Mouse (Mus musculus) lung, adult 2 months (tissue): ENCODE data around the gene Lsamp. TPM values are rescaled to one million over a fixed set of nuclear protein-coding genes. Genes with fewer than 3 reads are reported as not detected.
A peak's percentile ranks its signal among the peaks of the same experiment; 100 is the strongest.

Source experiments
- DNase-seq: peaks from one replicate; pipeline ENCODE4 v3.0.0; 2022
- H3K4me1 ChIP-seq: fragments of 200-500 bp; 2 replicates; pipeline ENCODE4 v1.6.1; 2011; ENCODE audit warnings: low read length; ENCODE audit not compliant: control insufficient read depth, insufficient read depth
- H3K4me3 ChIP-seq: fragments of 200-500 bp; replicated peaks from 2 replicates; pipeline ENCODE3; 2011; ENCODE audit warnings: low read depth, mild to moderate bottlenecking, control low read depth, low read length; ENCODE audit errors: extremely low read depth
- CTCF ChIP-seq: fragments of 200-500 bp; IDR thresholded peaks from 2 replicates; pipeline ENCODE4 v1.5.1; 2011; ENCODE audit warnings: mild to moderate bottlenecking, low read length, control low read depth; ENCODE audit not compliant: insufficient read depth
- POLR2A ChIP-seq: fragments of 200-500 bp; IDR thresholded peaks from 2 replicates; pipeline ENCODE4 v1.6.1; 2011; ENCODE audit warnings: low read depth, mild to moderate bottlenecking, control low read depth, low read length, borderline replicate concordance; ENCODE audit errors: extremely low read depth
- WGBS: fragments of 180-500 bp; shearing (Covaris S2); methylation state at CpG from one replicate; pipeline ENCODE4 v1.1.7; 2018; 5-methylcytosine and 5-hydroxymethylcytosine counted together
- polyA plus RNA-seq: library from polyadenylated mRNA; depleted of rRNA; stranded (reverse); fragments of >200 nt; gene quantifications from 2 replicates; pipeline ENCODE4 v1.2.3, GENCODE M21; 2012

Gene Lsamp
- polyA plus RNA-seq, 1 experiment = 0.28 TPM

DNA sequence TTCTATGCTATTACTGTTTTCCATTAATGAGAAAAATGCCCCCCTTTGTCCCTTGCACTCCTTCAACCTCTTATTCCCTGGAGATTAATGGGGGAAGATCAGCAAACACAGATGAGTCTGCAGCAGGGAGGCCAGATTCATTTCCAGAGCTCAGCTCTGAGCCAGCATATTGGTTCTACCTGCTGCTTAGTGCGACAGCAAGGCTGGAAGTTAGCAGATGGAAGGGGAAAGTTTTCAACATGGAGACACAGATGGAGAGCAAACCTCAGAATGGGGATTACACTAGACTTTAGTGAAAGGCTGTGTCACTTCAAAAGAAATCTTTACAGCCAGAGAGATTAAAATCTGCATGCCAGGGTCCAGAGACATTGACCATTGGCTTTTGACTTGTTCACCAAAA is 1188.7 kb downstream of the Lsamp start:
- WGBS = 77% methylated on average over 1 of the region's 1 CpGs
- no peak for DNase-seq
- Histone ChIP-seq H3K4me3 (no peak overlapping the region), H3K4me1 (no peaks in the 10 kb centered on the region)
- TF ChIP-seq CTCF (no peak), POLR2A (no peak)

DNA sequence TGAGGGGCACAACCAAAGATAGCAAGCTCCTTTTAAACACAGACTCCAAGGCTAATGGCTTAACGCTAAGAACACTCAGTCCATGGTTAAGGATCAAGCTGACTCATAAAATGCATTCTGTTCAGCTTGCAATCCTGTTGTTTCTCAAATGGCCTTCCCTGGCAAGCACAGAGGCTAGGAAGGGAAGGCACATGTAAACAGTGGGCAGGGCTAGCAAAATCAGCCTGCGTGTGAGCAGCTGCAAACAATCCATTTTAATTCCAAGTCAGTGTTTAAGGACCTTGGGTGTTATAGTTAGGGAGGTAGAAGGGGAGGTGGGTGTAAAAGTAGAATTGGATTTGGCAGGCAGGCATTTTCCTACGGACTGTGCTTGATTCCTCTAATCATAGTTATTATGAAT is 1195.4 kb downstream of the Lsamp start:
- WGBS = 48% methylated on average over 3 of the region's 3 CpGs
- H3K4me1 ChIP-seq = no peaks in the 10 kb centered on the region
- TF ChIP-seq CTCF = no peak
- TF ChIP-seq POLR2A = no peak
- DNase-seq = no peak
- no peak overlapping the region for H3K4me3 ChIP-seq

GRCm38 (mm10) chr16:41180867-41181266 is 1196.7 kb downstream of the Lsamp start:
- no peak for DNase-seq
- Histone ChIP-seq H3K4me3 (no peak overlapping the region), H3K4me1 (no peaks in the 10 kb centered on the region)
- TF ChIP-seq POLR2A (no peak), CTCF (no peak)
- 38% methylated on average over 3 of the region's 3 CpGs for WGBS

DNA sequence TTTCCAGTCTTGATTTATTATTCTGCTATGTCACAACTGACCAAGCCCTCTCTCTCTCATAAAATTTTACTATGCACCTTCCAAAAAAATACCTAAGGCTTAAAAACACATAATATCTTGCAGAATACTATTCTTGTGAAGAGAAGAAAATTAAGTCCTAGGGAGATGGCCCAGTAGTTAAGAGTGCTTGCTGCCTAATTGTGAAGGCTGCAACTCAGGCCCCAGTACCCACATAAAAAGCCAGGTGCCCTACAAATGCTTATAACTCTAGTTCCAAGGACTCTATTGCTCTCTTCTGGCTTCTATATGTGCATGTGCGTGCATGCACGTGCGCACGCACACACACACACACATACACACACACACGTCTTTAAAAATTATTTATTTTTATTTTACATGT is 1225.9 kb downstream of the Lsamp start:
- DNase-seq = no peak
- 92% methylated on average over 5 of the region's 5 CpGs for WGBS
- no peaks in the 10 kb centered on the region for H3K4me1 ChIP-seq
- TF ChIP-seq CTCF (no peak), POLR2A (no peak)
- H3K4me3 ChIP-seq = no peak overlapping the region

GRCm38 (mm10) chr16:41235829-41236228 is 1251.7 kb downstream of the Lsamp start:
- TF ChIP-seq CTCF (no peak), POLR2A (no peak)
- DNase-seq = no peak
- Histone ChIP-seq H3K4me1 (no peaks in the 10 kb centered on the region), H3K4me3 (no peak overlapping the region)

DNA sequence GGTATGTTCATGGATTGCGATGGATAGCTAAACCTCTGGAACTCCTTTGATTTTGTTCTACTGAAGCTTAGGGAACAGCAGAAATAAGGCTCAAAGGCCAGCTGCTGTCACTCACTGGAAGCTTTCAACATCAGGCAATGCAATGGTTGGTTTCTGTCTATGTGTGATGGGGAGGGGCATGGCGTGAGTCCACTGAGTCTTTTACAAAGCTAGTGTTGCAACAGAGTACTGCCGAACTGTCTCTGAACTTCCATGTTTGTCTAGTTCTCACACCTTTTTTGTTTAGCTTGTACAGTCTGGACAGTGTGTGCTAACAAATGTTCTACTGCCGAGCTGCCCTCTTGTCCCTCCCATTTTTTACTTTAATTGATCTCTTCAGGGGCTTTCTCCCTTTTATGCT is 1258.7 kb downstream of the Lsamp start:
- H3K4me3 ChIP-seq = no peak overlapping the region
- TF ChIP-seq POLR2A = no peak
- no peak for TF ChIP-seq CTCF
- H3K4me1 ChIP-seq = no peaks in the 10 kb centered on the region
- WGBS = 37% methylated on average over 4 of the region's 4 CpGs
- no peak for DNase-seq

DNA sequence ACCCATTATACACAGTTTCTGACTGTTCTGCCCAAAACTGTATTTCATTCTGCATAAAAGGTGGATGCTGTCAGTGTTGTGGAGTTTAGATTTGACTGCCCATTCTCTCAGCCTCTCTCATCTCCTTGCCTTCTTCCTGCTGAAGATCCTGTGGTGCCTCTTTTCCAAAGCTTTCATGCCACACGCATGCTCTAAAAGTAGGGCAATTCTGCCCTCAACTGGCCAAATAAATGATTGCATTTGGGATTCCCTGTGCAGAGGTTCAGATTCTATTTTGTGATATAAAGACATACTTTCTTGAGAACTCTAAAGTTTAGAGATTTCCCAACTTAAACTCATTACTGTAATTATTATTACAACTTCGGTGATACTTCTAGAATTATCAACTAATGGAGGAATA is 1260.5 kb downstream of the Lsamp start:
- no peaks in the 10 kb centered on the region for H3K4me1 ChIP-seq
- 9% methylated on average over 2 of the region's 2 CpGs for WGBS
- no peak overlapping the region for H3K4me3 ChIP-seq
- TF ChIP-seq POLR2A (no peak), CTCF (no peak)
- DNase-seq = no peak

GRCm38 (mm10) chr16:41258145-41259035 is 1274.2 kb downstream of the Lsamp start:
- Histone ChIP-seq H3K4me3 (no peak overlapping the region), H3K4me1 (no peaks in the 10 kb centered on the region)
- 50% methylated on average over 12 of the region's 12 CpGs for WGBS
- no peak for DNase-seq
- 0 out of 2 replicates have a peak, but pooled peaks have one; percentile 1 for TF ChIP-seq CTCF
- TF ChIP-seq POLR2A = no peak

DNA sequence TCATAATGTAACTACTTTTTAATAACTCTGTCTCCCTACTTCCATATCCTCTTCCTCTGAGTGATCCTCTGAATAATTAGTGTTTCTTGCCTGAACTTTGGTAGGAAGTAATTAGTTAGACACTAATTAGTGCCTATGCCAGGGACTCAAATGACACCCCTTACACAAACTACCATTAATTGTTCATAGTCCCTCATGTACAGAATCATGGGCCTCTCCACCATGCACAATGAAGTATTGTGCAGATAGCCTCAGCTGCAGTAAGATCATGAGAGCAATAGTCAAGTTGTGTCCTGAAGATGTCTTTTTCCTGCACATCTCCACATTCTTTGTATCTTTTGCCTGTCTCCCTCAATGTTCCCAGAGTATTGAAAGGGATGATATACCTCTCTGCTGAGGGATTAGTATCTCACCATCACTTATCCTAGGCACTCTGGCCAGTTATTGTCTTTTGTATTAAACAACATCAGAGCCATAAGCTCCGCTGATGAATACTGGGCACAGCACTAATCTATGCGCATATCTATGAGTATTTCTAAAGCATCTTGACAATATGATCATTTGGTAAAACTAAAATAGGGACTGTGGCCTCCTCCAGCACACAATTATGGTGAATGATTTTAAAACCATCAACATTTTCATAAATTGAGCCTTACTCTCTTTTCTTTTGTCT is 1292.0 kb downstream of the Lsamp start:
- no peak overlapping the region for H3K4me3 ChIP-seq
- TF ChIP-seq CTCF (no peak), POLR2A (no peak)
- WGBS = 87% methylated on average over 2 of the region's 2 CpGs
- no peak for DNase-seq
- H3K4me1 ChIP-seq = no peaks in the 10 kb centered on the region
